Mouse (Mus musculus): ENCODE data around the gene Cmtm4. TPM values are rescaled to one million over a fixed set of nuclear protein-coding genes. Genes with fewer than 3 reads are reported as not detected.

Cmtm4 gene
- polyA plus RNA-seq, 1 experiment from 2014 or later, result 2.4 TPM

DNA sequence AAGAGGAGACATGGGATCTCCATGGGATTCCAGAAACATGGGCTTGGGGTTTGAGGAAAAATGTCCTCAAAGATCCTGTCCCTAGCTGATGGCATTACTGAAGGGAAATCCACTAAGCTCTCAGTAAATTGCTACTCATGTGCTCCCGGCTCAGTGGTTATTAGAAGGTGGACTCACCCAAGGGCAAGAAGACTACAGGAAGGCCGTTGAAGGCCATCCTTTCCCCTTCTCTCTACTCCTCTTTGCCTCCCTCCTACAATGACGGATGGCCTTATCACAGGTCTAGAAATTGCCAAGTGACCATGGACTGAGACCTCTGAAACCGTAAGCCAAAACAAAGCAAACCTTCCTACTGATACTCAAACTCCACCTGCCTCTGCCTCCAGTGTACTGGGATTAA lies 41.0 kb upstream of the Cmtm4 start:
- Histone ChIP-seq H3K36me3 (ENCODE audit: control insufficient read depth, insufficient read depth, low read length) (peaks cover 93% of the 10 kb centered on the region), H3K27ac (replicated peaks in 1 of 2; ENCODE audit: control insufficient read depth in 1 of 2, insufficient read depth in 1 of 2, low read depth in 2 of 2, low read length in 2 of 2) (peak overlapping the region; percentile 78 to 84), H3K4me1 (ENCODE audit: control insufficient read depth in 2 of 2, insufficient read depth in 2 of 2, low read length in 2 of 2) (peaks cover 13 to 36% of the 10 kb centered on the region in 2 experiments), H3K4me2 (ENCODE audit: low read length) (no peak overlapping the region), H3K4me3 (ENCODE audit: control insufficient read depth in 1 of 2, insufficient read depth in 1 of 2, low read depth in 1 of 2, low read length in 2 of 2) (no peak overlapping the region), H3K9me3 (ENCODE audit: control insufficient read depth, low read length) (no peaks in the 10 kb centered on the region), H3K9ac (ENCODE audit: low read length) (peak overlapping the region; percentile 52; the same call in 1 of the 2 replicates), H3K27me3 (ENCODE audit: control insufficient read depth, insufficient read depth, low read length) (no peaks in the 10 kb centered on the region)
- no peak for ATAC-seq (ENCODE audit: insufficient number of reproducible peaks, insufficient read depth, low FRiP score, low read depth)
- 85% methylated on average over 4 of the region's 4 CpGs for WGBS

- peak overlapping the region; percentile 78 to 84 for H3K27ac ChIP-seq (replicated peaks in 1 of 2; ENCODE audit: control insufficient read depth in 1 of 2, insufficient read depth in 1 of 2, low read depth in 2 of 2, low read length in 2 of 2)
- peaks cover 96% of the 10 kb centered on the region for H3K36me3 ChIP-seq (ENCODE audit: control insufficient read depth, insufficient read depth, low read length)
- H3K4me1 ChIP-seq (ENCODE audit: control insufficient read depth in 2 of 2, insufficient read depth in 2 of 2, low read length in 2 of 2), result peaks cover 10 to 31% of the 10 kb centered on the region in 2 experiments
- peak overlapping the region; percentile 28 for H3K4me2 ChIP-seq (ENCODE audit: low read length)
- H3K4me3 ChIP-seq (ENCODE audit: control insufficient read depth in 1 of 2, insufficient read depth in 1 of 2, low read depth in 1 of 2, low read length in 2 of 2), result no peak overlapping the region
- peak overlapping the region; percentile 52; the same call in 1 of the 2 replicates for H3K9ac ChIP-seq (ENCODE audit: low read length)
- WGBS, result 7% methylated on average over 12 of the region's 12 CpGs
- no peaks in the 10 kb centered on the region for H3K27me3 ChIP-seq (ENCODE audit: control insufficient read depth, insufficient read depth, low read length)
- no peaks in the 10 kb centered on the region for H3K9me3 ChIP-seq (ENCODE audit: control insufficient read depth, low read length)
- ATAC-seq (ENCODE audit: insufficient number of reproducible peaks, insufficient read depth, low FRiP score, low read depth), result peak; percentile 93
These were observed 40.4 kb upstream of the Cmtm4 start for GRCm38 (mm10) chr8:104436038-104436437.

GRCm38 (mm10) chr8:104434826-104435354 lies 39.3 kb upstream of the Cmtm4 start:
- peaks cover 10 to 25% of the 10 kb centered on the region in 2 experiments for H3K4me1 ChIP-seq (ENCODE audit: control insufficient read depth in 2 of 2, insufficient read depth in 2 of 2, low read length in 2 of 2)
- H3K36me3 ChIP-seq (ENCODE audit: control insufficient read depth, insufficient read depth, low read length), result peaks cover 97% of the 10 kb centered on the region
- H3K27me3 ChIP-seq (ENCODE audit: control insufficient read depth, insufficient read depth, low read length), result no peaks in the 10 kb centered on the region
- no peak overlapping the region for H3K9ac ChIP-seq (ENCODE audit: low read length)
- H3K4me2 ChIP-seq (ENCODE audit: low read length), result no peak overlapping the region
- ATAC-seq (ENCODE audit: insufficient number of reproducible peaks, insufficient read depth, low FRiP score, low read depth), result no peak
- H3K9me3 ChIP-seq (ENCODE audit: control insufficient read depth, low read length), result no peaks in the 10 kb centered on the region
- WGBS, result 87% methylated on average over 18 of the region's 18 CpGs
- H3K27ac ChIP-seq (replicated peaks in 1 of 2; ENCODE audit: control insufficient read depth in 1 of 2, insufficient read depth in 1 of 2, low read depth in 2 of 2, low read length in 2 of 2), result no peak overlapping the region
- H3K4me3 ChIP-seq (ENCODE audit: control insufficient read depth in 1 of 2, insufficient read depth in 1 of 2, low read depth in 1 of 2, low read length in 2 of 2), result no peak overlapping the region

DNA sequence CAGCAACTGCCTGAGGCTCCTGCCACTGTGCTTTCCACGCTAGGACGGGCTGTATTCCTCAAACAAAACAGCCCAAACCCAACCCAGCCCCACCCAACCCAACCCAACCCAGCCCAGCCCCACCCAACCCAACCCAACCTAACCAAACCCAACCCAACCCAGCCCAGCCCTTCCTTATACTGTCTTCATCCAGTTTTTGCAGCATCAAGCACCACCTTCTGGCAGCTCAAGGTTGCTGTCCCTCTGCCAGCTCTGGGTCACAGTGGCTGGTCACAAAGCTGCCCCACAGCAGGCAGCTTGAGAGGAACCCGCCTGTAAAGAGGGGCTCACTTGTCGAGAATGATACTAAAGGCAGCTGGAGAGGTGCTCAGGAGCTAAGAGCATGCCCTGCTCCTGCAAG lies 38.7 kb upstream of the Cmtm4 start:
- Histone ChIP-seq H3K4me2 (ENCODE audit: low read length) (no peak overlapping the region), H3K27me3 (ENCODE audit: control insufficient read depth, insufficient read depth, low read length) (no peaks in the 10 kb centered on the region), H3K4me3 (ENCODE audit: control insufficient read depth in 1 of 2, insufficient read depth in 1 of 2, low read depth in 1 of 2, low read length in 2 of 2) (no peak overlapping the region), H3K9ac (ENCODE audit: low read length) (no peak overlapping the region), H3K36me3 (ENCODE audit: control insufficient read depth, insufficient read depth, low read length) (peaks cover 97% of the 10 kb centered on the region), H3K4me1 (ENCODE audit: control insufficient read depth in 2 of 2, insufficient read depth in 2 of 2, low read length in 2 of 2) (peaks cover 10 to 25% of the 10 kb centered on the region in 2 experiments), H3K9me3 (ENCODE audit: control insufficient read depth, low read length) (no peaks in the 10 kb centered on the region), H3K27ac (replicated peaks in 1 of 2; ENCODE audit: control insufficient read depth in 1 of 2, insufficient read depth in 1 of 2, low read depth in 2 of 2, low read length in 2 of 2) (no peak overlapping the region)
- no peak for ATAC-seq (ENCODE audit: insufficient number of reproducible peaks, insufficient read depth, low FRiP score, low read depth)
- WGBS, result 79% methylated on average over 4 of the region's 4 CpGs

- H3K36me3 ChIP-seq (ENCODE audit: control insufficient read depth, insufficient read depth, low read length), result peaks cover 97% of the 10 kb centered on the region
- H3K4me3 ChIP-seq (ENCODE audit: control insufficient read depth in 1 of 2, insufficient read depth in 1 of 2, low read depth in 1 of 2, low read length in 2 of 2), result no peak overlapping the region
- H3K9me3 ChIP-seq (ENCODE audit: control insufficient read depth, low read length), result no peaks in the 10 kb centered on the region
- no peak overlapping the region for H3K9ac ChIP-seq (ENCODE audit: low read length)
- ATAC-seq (ENCODE audit: insufficient number of reproducible peaks, insufficient read depth, low FRiP score, low read depth), result no peak
- no peak overlapping the region for H3K4me2 ChIP-seq (ENCODE audit: low read length)
- 91% methylated on average over 5 of the region's 5 CpGs for WGBS
- no peak overlapping the region for H3K27ac ChIP-seq (replicated peaks in 1 of 2; ENCODE audit: control insufficient read depth in 1 of 2, insufficient read depth in 1 of 2, low read depth in 2 of 2, low read length in 2 of 2)
- peaks cover 10 to 25% of the 10 kb centered on the region in 2 experiments for H3K4me1 ChIP-seq (ENCODE audit: control insufficient read depth in 2 of 2, insufficient read depth in 2 of 2, low read length in 2 of 2)
- H3K27me3 ChIP-seq (ENCODE audit: control insufficient read depth, insufficient read depth, low read length), result no peaks in the 10 kb centered on the region
These were observed 37.7 kb upstream of the Cmtm4 start for GRCm38 (mm10) chr8:104433191-104433842.

DNA sequence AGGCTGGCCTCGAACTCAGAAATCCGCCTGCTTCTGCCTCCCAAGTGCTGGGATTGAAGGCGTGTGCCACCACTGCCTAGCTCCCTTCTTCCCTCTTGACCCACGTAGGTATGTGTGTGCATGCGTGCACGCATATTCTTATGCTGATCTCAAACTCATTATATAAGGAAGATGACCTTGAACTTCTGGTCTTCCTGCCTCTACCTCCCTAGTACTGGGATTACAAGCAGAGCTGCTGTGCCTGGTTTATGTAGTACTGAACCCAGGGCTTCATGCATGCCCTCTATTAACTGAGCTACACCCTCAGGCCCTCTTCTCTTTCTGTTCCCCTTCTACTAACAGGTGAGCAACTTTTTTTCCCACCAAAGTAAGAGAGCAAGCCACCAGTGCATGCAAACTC lies 37.0 kb upstream of the Cmtm4 start:
- no peak for ATAC-seq (ENCODE audit: insufficient number of reproducible peaks, insufficient read depth, low FRiP score, low read depth)
- Histone ChIP-seq H3K4me3 (ENCODE audit: control insufficient read depth in 1 of 2, insufficient read depth in 1 of 2, low read depth in 1 of 2, low read length in 2 of 2) (no peak overlapping the region), H3K36me3 (ENCODE audit: control insufficient read depth, insufficient read depth, low read length) (peaks cover 99% of the 10 kb centered on the region), H3K9ac (ENCODE audit: low read length) (no peak overlapping the region), H3K27me3 (ENCODE audit: control insufficient read depth, insufficient read depth, low read length) (no peaks in the 10 kb centered on the region), H3K27ac (replicated peaks in 1 of 2; ENCODE audit: control insufficient read depth in 1 of 2, insufficient read depth in 1 of 2, low read depth in 2 of 2, low read length in 2 of 2) (no peak overlapping the region), H3K4me1 (ENCODE audit: control insufficient read depth in 2 of 2, insufficient read depth in 2 of 2, low read length in 2 of 2) (peaks cover 10 to 25% of the 10 kb centered on the region in 2 experiments), H3K9me3 (ENCODE audit: control insufficient read depth, low read length) (no peaks in the 10 kb centered on the region), H3K4me2 (ENCODE audit: low read length) (no peak overlapping the region)
- WGBS, result 97% methylated on average over 6 of the region's 6 CpGs

- no peak for ATAC-seq (ENCODE audit: insufficient number of reproducible peaks, insufficient read depth, low FRiP score, low read depth)
- peaks cover 100% of the 10 kb centered on the region for H3K36me3 ChIP-seq (ENCODE audit: control insufficient read depth, insufficient read depth, low read length)
- no peak overlapping the region for H3K4me3 ChIP-seq (ENCODE audit: control insufficient read depth in 1 of 2, insufficient read depth in 1 of 2, low read depth in 1 of 2, low read length in 2 of 2)
- H3K4me2 ChIP-seq (ENCODE audit: low read length), result no peak overlapping the region
- H3K9ac ChIP-seq (ENCODE audit: low read length), result no peak overlapping the region
- H3K27me3 ChIP-seq (ENCODE audit: control insufficient read depth, insufficient read depth, low read length), result no peaks in the 10 kb centered on the region
- 82% methylated on average over 7 of the region's 7 CpGs for WGBS
- no peak overlapping the region for H3K27ac ChIP-seq (replicated peaks in 1 of 2; ENCODE audit: control insufficient read depth in 1 of 2, insufficient read depth in 1 of 2, low read depth in 2 of 2, low read length in 2 of 2)
- peaks cover under 1 to 9% of the 10 kb centered on the region in 2 experiments; a peak in 3 of 4 replicates for H3K4me1 ChIP-seq (ENCODE audit: control insufficient read depth in 2 of 2, insufficient read depth in 2 of 2, low read length in 2 of 2)
- H3K9me3 ChIP-seq (ENCODE audit: control insufficient read depth, low read length), result no peaks in the 10 kb centered on the region
These were observed 34.6 kb upstream of the Cmtm4 start for GRCm38 (mm10) chr8:104430230-104430629.
